Mouse (Mus musculus) c-Kit-positive CD71-positive TER-119-negative erythroid progenitor cells, embryonic 14.5 days (primary cell): ENCODE results near the gene Synm.

ENCODE experiments used
- DNase-seq: peaks from one replicate; pipeline ENCODE4 v3.0.0-alpha.2; 2013; ENCODE audit warnings: low read depth

Gene Synm

GRCm38 (mm10) chr7:67759629-67759995, at the start of gene Synm:
Synm (minus strand) TSS chr7:67759742.
- DNase-seq = peak; percentile 40

- no peak for DNase-seq
Observed at GRCm38 (mm10) chr7:67803857-67804215, 44.3 kb upstream of the Synm start.

- DNase-seq = peak; percentile 21
Observed at GRCm38 (mm10) chr7:67803015-67803856, 43.7 kb upstream of the Synm start.

- no peak for DNase-seq
Observed at GRCm38 (mm10) chr7:67801022-67801421, 41.5 kb upstream of the Synm start.

GRCm38 (mm10) chr7:67800547-67800946, 41.0 kb upstream of the Synm start:
- DNase-seq = no peak

GRCm38 (mm10) chr7:67798476-67798875, 38.9 kb upstream of the Synm start:
- DNase-seq = no peak

GRCm38 (mm10) chr7:67797065-67797464, 37.5 kb upstream of the Synm start:
- no peak for DNase-seq

GRCm38 (mm10) chr7:67793449-67793848, 33.9 kb upstream of the Synm start:
- no peak for DNase-seq

- DNase-seq = no peak
Observed at GRCm38 (mm10) chr7:67791256-67791655, 31.7 kb upstream of the Synm start.

- peak; percentile 37 for DNase-seq
Observed at GRCm38 (mm10) chr7:67788713-67789112, 29.2 kb upstream of the Synm start.

GRCm38 (mm10) chr7:67787861-67788260, 28.3 kb upstream of the Synm start:
- no peak for DNase-seq

- DNase-seq = no peak
Observed at GRCm38 (mm10) chr7:67776636-67777305, 17.2 kb upstream of the Synm start.

- DNase-seq = no peak
Observed at GRCm38 (mm10) chr7:67775623-67776022, 16.1 kb upstream of the Synm start.

GRCm38 (mm10) chr7:67772231-67772630, 12.7 kb upstream of the Synm start:
- no peak for DNase-seq

- DNase-seq = no peak
Observed at GRCm38 (mm10) chr7:67769487-67769886, 9.9 kb upstream of the Synm start.

GRCm38 (mm10) chr7:67768125-67768524, 8.6 kb upstream of the Synm start:
- no peak for DNase-seq

GRCm38 (mm10) chr7:67763625-67764024, 4.1 kb upstream of the Synm start:
- DNase-seq = no peak

GRCm38 (mm10) chr7:67758858-67759628, 499 bp downstream of the Synm start:
- no peak for DNase-seq

GRCm38 (mm10) chr7:67758506-67758857, 1.1 kb downstream of the Synm start:
- no peak for DNase-seq

- DNase-seq = no peak
Observed at GRCm38 (mm10) chr7:67756636-67757035, 2.9 kb downstream of the Synm start.

- DNase-seq = no peak
Observed at GRCm38 (mm10) chr7:67755366-67755765, 4.2 kb downstream of the Synm start.

GRCm38 (mm10) chr7:67754606-67755005, 4.9 kb downstream of the Synm start:
- no peak for DNase-seq
